Mouse (Mus musculus): ENCODE results near the gene Npm3.
A peak's percentile ranks its signal among the peaks of the same experiment; 100 is the strongest.

Gene Npm3

GRCm38 (mm10) chr19:45749243-45750043, at the start of gene Npm3:
TSS of gene Npm3 (minus strand) at chr19:45749591.
- peak; percentile 52 for DNase-seq

- DNase-seq = no peak
These were observed 47.5 kb upstream of the Npm3 start for GRCm38 (mm10) chr19:45796879-45797278.

- no peak for DNase-seq
These were observed 46.7 kb upstream of the Npm3 start for GRCm38 (mm10) chr19:45796061-45796556.

- DNase-seq = no peak
These were observed 46.1 kb upstream of the Npm3 start for GRCm38 (mm10) chr19:45795406-45795944.

GRCm38 (mm10) chr19:45794718-45795117, 45.3 kb upstream of the Npm3 start:
- DNase-seq = no peak

GRCm38 (mm10) chr19:45792404-45792803, 43.0 kb upstream of the Npm3 start:
- DNase-seq = no peak

GRCm38 (mm10) chr19:45789888-45790874, 40.8 kb upstream of the Npm3 start:
- no peak for DNase-seq

- DNase-seq = no peak
These were observed 40.0 kb upstream of the Npm3 start for GRCm38 (mm10) chr19:45789365-45789764.

- DNase-seq = no peak
These were observed 38.9 kb upstream of the Npm3 start for GRCm38 (mm10) chr19:45788337-45788736.

- no peak for DNase-seq
These were observed 38.1 kb upstream of the Npm3 start for GRCm38 (mm10) chr19:45787450-45787849.

- DNase-seq = no peak
These were observed 36.1 kb upstream of the Npm3 start for GRCm38 (mm10) chr19:45785470-45785869.

GRCm38 (mm10) chr19:45783933-45784576, 34.7 kb upstream of the Npm3 start:
- no peak for DNase-seq

GRCm38 (mm10) chr19:45783181-45783932, 34.0 kb upstream of the Npm3 start, which contains the start of gene Mgea5:
TSS of gene Mgea5 (minus strand) at chr19:45783837.
- DNase-seq = peak; percentile 99

- peak; percentile 64 for DNase-seq
These were observed 33.1 kb upstream of the Npm3 start for GRCm38 (mm10) chr19:45782315-45783001.

- DNase-seq = no peak
These were observed 32.3 kb upstream of the Npm3 start for GRCm38 (mm10) chr19:45781676-45782075.

- no peak for DNase-seq
These were observed 31.0 kb upstream of the Npm3 start for GRCm38 (mm10) chr19:45780350-45780915.

GRCm38 (mm10) chr19:45775486-45775885, 26.1 kb upstream of the Npm3 start:
- no peak for DNase-seq

GRCm38 (mm10) chr19:45771501-45771900, 22.1 kb upstream of the Npm3 start:
- DNase-seq = no peak

- DNase-seq = no peak
These were observed 11.4 kb upstream of the Npm3 start for GRCm38 (mm10) chr19:45760810-45761209.

GRCm38 (mm10) chr19:45758671-45759070, 9.3 kb upstream of the Npm3 start:
- DNase-seq = no peak

- DNase-seq = no peak
These were observed 4.2 kb upstream of the Npm3 start for GRCm38 (mm10) chr19:45753551-45753950.
